Mouse (Mus musculus) mouse embryonic stem cell (cell line): ENCODE data around the gene Borcs6.

Experiments
- in situ Hi-C, 2 experiments: fragments of 300-500 bp; cut with MboI; formaldehyde crosslinking; loops; 1 replicate in 1 of 2; 3 replicates in 1 of 2; pipeline ENCODE4 v1.14.3; 2019 to 2020; ENCODE audit warnings: low sequenced_read_pairs in 2 of 2, low pct_unique_long_range_greater_than_20kb in 1 of 2, mixed read lengths in 1 of 2; ENCODE audit not compliant: unreplicated experiment in 1 of 2

Gene Borcs6

GRCm38 (mm10) chr11:69108223-69108622 lies 48.7 kb downstream of the Borcs6 start:
- in situ Hi-C loops = no loop called here

GRCm38 (mm10) chr11:69109032-69109900 lies 49.7 kb downstream of the Borcs6 start:
- in situ Hi-C loops = no loop called here

- in situ Hi-C loops = no loop called here
Observed at GRCm38 (mm10) chr11:69110319-69111046, 51.0 kb downstream of the Borcs6 start.
